Mouse (Mus musculus): ENCODE results near the gene Slc2a13.

The Slc2a13 gene

GRCm38 (mm10) chr15:91457202-91457601, 115.9 kb downstream of the Slc2a13 start:
- TF ChIP-seq GATA4 (IDR thresholded peaks at IDR 0.05; ENCODE audit: insufficient replicate concordance, low read length), result no peak

GRCm38 (mm10) chr15:91445399-91445798, 127.7 kb downstream of the Slc2a13 start:
- TF ChIP-seq GATA4 (IDR thresholded peaks at IDR 0.05; ENCODE audit: insufficient replicate concordance, low read length), result no peak

DNA sequence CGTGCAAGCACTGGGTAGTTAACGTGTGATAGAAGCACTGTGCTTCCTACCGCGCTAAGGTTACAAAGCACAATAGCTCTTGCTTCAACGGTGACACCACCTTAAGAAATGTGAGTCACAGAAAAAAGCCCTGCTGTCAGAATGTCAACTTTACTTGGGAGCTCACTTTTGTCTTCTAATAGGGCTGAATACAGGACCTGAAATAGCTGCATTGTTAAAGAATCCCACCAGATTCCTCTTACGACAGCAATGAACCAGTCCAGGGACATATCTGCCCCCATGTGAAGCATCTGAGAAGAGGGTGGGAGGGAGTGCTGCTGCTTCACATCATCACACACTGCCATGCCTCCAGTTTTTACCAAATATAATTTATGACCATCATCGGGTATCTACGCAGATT, 129.6 kb downstream of the Slc2a13 start:
- no peak for TF ChIP-seq GATA4 (IDR thresholded peaks at IDR 0.05; ENCODE audit: insufficient replicate concordance, low read length)

- no peak for TF ChIP-seq GATA4 (IDR thresholded peaks at IDR 0.05; ENCODE audit: insufficient replicate concordance, low read length)
Observed at GRCm38 (mm10) chr15:91439883-91440282, 133.2 kb downstream of the Slc2a13 start.

- TF ChIP-seq GATA4 (IDR thresholded peaks at IDR 0.05; ENCODE audit: insufficient replicate concordance, low read length), result no peak
Observed at GRCm38 (mm10) chr15:91425426-91425825, 147.6 kb downstream of the Slc2a13 start.

DNA sequence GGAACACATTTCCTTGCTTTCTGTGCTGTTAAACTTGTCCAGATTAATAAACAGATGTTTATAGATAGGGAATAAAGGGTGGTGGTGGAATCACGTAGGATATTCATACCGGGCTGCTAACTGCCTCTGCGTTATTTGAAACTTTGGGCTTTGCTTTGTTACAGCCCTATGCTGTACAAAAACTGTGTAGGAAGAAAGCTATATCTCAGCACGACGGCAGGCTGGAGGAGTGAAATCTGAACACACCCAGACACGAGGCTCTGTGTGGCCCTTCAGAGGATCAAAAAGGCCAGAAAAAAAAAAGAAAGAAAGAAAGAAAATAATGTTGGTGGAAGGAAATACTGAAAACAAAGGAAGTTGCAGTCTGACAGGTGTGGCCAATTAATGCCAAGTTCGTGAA, 166.1 kb downstream of the Slc2a13 start:
- TF ChIP-seq GATA4 (IDR thresholded peaks at IDR 0.05; ENCODE audit: insufficient replicate concordance, low read length), result no peak

- no peak for TF ChIP-seq GATA4 (IDR thresholded peaks at IDR 0.05; ENCODE audit: insufficient replicate concordance, low read length)
Observed at GRCm38 (mm10) chr15:91395165-91395564, 177.9 kb downstream of the Slc2a13 start.

- TF ChIP-seq GATA4 (IDR thresholded peaks at IDR 0.05; ENCODE audit: insufficient replicate concordance, low read length), result no peak
Observed at GRCm38 (mm10) chr15:91383694-91384093, 189.4 kb downstream of the Slc2a13 start.

DNA sequence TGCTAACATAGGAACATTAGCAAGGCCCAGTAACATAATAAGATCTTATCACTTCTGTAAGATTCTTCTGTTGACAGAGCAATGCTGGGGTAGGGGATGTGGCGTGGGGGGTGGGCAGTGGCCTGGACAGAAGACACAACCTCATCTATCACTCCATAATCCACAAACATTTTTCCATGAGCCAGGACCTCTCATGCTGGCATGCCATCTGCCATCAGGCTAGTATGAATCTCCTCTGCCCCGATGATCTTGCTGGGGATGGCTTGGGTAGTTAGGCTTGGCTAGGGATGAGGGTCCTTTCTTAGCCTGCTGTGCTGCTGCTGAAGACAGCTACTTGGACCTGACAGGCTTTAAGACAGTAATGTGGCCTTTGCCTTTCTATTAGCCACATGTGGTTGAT, 190.5 kb downstream of the Slc2a13 start:
- no peak for TF ChIP-seq GATA4 (IDR thresholded peaks at IDR 0.05; ENCODE audit: insufficient replicate concordance, low read length)

GRCm38 (mm10) chr15:91381864-91382263, 191.2 kb downstream of the Slc2a13 start:
- no peak for TF ChIP-seq GATA4 (IDR thresholded peaks at IDR 0.05; ENCODE audit: insufficient replicate concordance, low read length)

DNA sequence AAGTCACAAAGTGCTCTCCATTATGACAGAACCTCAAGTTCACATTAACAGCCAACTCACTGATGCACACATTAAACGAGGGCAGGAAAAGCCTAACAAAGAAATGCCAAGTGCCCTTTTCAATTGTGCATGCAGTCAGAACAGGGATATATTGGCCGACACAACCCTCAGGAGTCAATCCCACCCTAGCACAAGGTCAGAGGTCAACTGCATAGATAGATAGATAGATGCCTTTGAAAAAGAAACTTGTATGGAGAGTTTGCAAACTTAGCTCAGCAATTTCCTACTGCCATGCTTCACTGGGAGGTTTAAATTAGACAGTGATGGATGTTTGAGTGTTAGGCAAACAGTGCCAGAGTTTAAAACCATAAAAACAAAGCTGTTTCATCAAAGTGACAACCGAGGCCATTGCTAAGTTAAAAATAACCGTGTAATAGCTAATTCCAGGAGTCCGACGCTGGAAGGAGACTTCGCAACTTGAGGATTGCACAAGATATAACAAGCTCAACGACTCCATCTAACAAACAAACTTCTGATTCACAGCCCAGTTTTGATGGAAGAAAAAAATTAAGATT, 194.2 kb downstream of the Slc2a13 start:
- no peak for TF ChIP-seq GATA4 (IDR thresholded peaks at IDR 0.05; ENCODE audit: insufficient replicate concordance, low read length)

DNA sequence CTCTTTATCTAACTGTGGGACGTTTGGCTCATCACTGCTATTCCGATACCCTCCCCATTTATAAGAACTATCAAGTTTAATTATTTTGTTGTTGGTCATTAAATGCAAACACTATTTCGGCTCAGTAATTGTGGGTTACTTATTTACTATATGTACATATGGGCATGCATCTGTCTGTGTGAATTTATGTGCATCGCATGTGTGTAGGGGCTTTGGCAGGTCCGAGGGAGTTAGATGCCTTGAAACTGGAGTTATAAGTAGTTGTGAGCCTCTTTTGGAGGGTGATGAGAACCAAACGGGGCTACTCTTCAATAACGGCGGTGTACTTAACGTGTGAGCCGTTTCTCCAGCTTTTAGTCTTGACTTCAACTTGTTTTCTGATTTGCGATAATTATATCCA, 195.5 kb downstream of the Slc2a13 start:
- TF ChIP-seq GATA4 (IDR thresholded peaks at IDR 0.05; ENCODE audit: insufficient replicate concordance, low read length), result no peak

GRCm38 (mm10) chr15:91377105-91377504, 196.0 kb downstream of the Slc2a13 start:
- no peak for TF ChIP-seq GATA4 (IDR thresholded peaks at IDR 0.05; ENCODE audit: insufficient replicate concordance, low read length)

DNA sequence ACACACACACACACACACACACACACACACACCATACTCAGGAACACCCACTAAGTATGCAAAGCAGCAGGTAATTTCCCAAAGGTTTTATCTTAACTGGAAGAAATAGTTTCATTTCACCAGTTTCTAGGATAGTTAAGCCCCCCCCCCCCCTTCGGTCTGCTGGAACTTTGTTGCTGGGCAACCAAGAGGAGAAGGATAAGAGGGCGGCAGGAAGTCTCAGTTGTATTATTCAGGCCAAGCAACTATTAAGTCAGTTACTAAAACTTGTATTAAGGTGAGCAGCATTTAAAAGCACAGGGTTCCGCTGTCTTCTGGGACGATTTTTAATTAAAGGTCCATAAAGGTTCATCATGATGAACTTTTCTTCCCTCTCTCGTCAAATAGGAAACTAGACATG, 198.6 kb downstream of the Slc2a13 start:
- no peak for TF ChIP-seq GATA4 (IDR thresholded peaks at IDR 0.05; ENCODE audit: insufficient replicate concordance, low read length)

DNA sequence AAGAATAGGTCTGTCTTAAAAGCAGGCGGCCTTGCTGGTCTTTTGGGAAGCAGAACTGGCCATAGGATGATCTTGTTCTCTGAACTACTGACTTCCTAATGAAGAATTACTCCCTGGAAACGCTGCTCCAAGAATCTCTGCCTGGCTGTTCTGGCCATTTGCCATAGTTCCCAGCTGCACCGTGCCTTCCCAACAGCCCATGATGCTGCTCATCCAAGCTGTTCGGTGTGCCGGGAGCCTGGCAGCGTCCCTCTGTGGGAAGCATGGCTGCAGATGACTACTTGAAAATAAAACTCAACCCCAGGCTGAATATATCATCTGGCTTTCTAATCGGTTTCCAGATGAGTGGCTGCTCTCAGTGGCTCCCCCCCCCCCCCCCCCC, 199.9 kb downstream of the Slc2a13 start:
- no peak for TF ChIP-seq GATA4 (IDR thresholded peaks at IDR 0.05; ENCODE audit: insufficient replicate concordance, low read length)

DNA sequence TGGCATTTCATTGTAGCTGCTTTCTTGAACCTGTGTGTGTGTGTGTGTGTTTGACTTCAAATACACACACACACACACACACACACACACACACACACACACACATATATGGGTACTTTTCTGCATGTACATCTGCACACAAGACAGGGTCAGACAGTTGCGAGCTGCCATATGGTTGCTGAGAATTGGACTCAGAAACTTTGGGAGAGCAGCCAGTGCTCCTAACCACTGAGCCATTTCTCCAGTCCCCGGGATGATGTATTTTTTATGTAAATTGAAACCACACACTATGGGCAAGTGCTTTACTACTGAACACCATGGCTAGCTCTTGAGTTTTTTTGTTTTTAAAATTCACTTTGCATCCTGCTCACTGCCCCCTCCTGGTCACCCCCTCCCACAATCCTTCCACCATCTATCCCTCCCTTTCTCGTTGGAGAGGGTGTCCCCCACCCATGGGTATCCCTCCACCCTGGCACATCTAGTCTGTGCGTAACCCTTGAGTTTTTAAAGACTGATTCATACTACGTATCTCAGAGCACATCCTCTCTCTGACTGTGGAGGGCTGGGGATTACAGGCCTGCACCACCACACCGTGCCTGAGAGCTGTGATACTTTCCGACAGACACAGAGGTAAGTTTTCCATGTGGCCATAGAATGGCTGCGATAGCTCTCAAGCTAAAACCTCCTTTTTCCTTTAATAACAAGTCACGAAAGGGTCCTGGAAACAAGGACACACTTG, 200.4 kb downstream of the Slc2a13 start:
- no peak for TF ChIP-seq GATA4 (IDR thresholded peaks at IDR 0.05; ENCODE audit: insufficient replicate concordance, low read length)

GRCm38 (mm10) chr15:91371859-91372394, 201.1 kb downstream of the Slc2a13 start:
- no peak for TF ChIP-seq GATA4 (IDR thresholded peaks at IDR 0.05; ENCODE audit: insufficient replicate concordance, low read length)
